Mouse (Mus musculus): ENCODE measurements around the gene Chrna9.

- TF ChIP-seq CTCF (IDR thresholded peaks at IDR 0.05; ENCODE audit: low read depth, low read length) (no peak), POLR2A (IDR thresholded peaks at IDR 0.05; ENCODE audit: borderline replicate concordance, low read depth, low read length) (no peak)
These were observed 79.3 kb downstream of the Chrna9 start for GRCm38 (mm10) chr5:66013999-66014398.

All from bone marrow macrophage, adult 2 months (primary cell).